Mouse (Mus musculus) cerebellum, adult 18-20 months (tissue): ENCODE measurements around the gene Gm10721.
"Not testable (repeated sequence)": the region's sequence is repeated elsewhere in the genome, so short reads cannot be mapped to it uniquely, and the experiment has no call there.

ENCODE experiments used
- DNase-seq, 2 experiments: peaks; one replicate each; pipeline ENCODE4 v3.0.0; 2021

Gene Gm10721

GRCm38 (mm10) chr9:3026136-3026535 is 13.2 kb downstream of the Gm10721 start:
- not testable (repeated sequence) for DNase-seq

DNA sequence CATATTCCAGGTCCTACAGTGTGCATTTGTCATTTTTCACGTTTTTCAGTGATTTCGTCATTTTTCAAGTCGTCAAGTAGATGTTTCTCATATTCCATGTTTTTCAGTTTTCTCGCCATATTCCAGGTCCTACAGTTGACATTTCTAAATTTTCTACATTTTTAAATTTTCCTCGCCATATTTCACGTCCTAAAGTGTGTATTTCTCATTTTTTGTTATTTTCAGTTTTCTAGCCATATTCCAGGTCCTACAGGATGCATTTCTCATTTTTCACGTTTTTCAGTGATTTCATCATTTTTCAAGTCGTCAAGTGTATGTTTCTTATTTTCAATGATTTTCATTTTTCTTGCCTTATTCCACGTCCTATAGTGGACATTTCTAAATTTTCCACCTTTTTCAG is 13.8 kb downstream of the Gm10721 start:
- DNase-seq = not testable (repeated sequence)

- not testable (repeated sequence) for DNase-seq
These were observed 14.3 kb downstream of the Gm10721 start for GRCm38 (mm10) chr9:3027200-3027599.

DNA sequence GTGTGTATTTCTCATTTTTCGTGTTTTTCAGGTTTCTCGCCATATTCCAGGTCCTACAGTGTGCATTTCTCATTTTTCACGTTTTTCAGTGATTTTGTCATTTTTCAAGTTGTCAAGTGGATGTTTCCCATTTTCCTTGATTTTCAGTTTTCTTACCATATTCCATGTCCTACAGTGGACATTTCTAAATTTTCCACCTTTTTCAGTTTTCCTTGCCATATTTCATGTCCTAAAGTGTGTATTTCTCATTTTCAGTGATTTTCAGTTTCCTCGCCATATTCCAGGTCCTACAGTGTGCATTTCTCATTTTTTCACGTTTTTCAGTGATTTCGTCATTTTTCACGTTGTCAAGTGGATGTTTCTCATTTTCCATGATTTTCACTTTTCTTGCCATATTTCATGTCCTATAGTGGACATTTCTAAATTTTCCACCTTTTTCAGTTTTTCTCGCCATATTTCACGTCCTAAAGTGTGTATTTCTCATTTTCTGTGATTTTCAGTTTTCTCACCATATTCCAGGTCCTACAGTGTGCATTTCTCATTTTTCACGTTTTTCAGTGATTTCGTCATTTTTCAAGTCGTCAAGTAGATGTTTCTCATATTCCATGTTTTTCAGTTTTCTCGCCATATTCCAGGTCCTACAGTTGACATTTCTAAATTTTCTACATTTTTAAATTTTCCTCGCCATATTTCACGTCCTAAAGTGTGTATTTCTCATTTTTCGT is 16.5 kb downstream of the Gm10721 start:
- peak; percentile 1 to 7 for DNase-seq

DNA sequence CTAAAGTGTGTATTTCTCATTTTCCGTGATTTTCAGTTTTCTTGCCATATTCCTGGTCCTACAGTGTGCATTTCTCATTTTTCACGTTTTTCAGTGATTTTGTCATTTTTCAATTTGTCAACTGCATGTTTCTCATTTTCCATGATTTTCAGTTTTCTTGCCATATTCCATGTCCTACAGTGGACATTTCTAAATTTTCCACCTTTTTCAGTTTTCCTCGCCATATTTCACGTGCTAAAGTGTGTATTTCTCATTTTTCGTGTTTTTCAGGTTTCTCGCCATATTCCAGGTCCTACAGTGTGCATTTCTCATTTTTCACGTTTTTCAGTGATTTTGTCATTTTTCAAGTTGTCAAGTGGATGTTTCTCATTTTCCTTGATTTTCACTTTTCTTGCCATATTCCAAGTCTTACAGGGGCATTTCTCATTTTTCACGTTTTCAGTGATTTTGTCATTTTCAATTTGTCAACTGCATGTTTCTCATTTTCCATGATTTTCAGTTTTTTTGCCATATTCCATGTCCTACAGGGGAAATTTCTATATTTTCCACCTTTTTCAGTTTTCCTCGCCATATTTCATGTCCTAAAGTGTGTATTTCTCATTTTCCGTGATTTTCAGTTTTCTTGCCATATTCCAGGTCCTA is 17.9 kb downstream of the Gm10721 start:
- DNase-seq = not testable (repeated sequence)

DNA sequence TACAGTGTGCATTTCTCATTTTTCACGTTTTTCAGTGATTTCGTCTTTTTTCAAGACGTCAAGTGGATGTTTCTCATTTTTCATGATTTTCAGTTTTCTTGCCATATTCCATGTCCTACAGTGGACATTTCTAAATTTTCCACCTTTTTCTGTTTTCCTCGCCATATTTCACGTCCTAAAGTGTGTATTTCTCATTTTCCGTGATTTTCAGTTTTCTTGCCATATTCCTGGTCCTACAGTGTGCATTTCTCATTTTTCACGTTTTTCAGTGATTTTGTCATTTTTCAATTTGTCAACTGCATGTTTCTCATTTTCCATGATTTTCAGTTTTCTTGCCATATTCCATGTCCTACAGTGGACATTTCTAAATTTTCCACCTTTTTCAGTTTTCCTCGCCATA is 21.4 kb downstream of the Gm10721 start, which contains the start of gene Gm17535:
Gene Gm17535 (plus strand): TSS at position 301 of the 400 bp plus-strand sequence.
- not testable (repeated sequence) for DNase-seq

- not testable (repeated sequence) for DNase-seq
These were observed 23.6 kb downstream of the Gm10721 start, which contains the start of gene Gm10715 for GRCm38 (mm10) chr9:3036577-3036976. Gene Gm10715, plus strand, starts transcription at chr9:3036877.

DNA sequence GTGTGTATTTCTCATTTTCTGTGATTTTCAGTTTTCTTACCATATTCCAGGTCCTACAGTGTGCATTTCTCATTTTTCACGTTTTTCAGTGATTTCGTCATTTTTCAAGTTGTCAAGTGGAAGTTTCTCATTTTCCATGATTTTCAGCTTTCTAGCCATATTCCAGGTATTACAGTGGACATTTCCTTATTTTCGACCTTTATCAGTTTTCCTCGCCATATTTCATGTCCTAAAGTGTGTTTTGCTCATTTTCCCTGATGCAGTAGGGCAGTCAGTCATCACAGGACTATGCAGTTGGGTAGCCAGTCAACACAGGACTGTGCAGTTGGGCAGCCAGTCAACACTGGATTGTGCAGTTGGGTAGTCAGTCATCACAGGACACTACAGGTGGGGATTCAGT is 25.2 kb downstream of the Gm10721 start:
- DNase-seq = not testable (repeated sequence)
